Mouse (Mus musculus): Measurements from ENCODE around the gene Gcsh.

Gcsh gene

DNA sequence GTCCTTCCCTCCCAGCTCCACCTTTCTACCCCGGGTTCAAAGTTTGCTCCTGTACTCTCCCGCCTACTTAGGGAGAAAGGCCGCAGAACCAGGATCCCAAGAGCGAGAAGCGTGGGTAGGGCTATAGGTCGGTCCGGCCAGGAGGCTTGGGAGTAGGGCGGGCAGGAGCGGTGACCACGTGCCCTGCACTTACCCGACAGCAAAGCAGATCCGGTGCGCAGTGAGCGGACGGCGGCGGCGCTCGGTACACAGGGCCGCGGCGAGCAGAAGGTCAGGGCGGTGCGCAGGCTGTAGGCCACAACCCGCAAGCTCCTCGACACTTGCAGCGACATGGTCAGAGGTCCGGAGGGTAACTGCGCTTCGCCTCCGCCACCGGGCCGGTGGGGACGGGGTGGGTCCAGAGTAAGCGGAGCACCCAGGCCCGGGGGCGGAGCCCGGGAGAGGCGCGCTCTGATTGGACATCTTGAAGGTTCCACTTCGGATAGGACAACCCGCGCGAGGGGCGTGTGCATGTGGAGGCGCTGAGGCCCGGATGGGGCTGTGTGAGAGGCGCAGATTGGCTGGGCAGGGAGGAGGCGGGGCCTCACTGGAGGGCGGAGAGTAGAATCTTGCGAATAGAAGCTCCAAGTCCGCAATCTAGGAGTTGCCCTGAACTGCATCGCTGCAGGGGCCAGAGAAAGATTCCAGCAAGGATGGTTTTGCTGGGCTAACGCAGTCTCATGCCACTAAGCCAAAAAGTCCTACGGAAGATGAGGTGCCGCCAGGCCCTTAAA lies at the start of gene Gcsh:
Gene Gcsh (minus strand): TSS at position 443 of the 773 bp plus-strand sequence.
- in situ Hi-C loops (cut with MboI, MseI): no loop called here

DNA sequence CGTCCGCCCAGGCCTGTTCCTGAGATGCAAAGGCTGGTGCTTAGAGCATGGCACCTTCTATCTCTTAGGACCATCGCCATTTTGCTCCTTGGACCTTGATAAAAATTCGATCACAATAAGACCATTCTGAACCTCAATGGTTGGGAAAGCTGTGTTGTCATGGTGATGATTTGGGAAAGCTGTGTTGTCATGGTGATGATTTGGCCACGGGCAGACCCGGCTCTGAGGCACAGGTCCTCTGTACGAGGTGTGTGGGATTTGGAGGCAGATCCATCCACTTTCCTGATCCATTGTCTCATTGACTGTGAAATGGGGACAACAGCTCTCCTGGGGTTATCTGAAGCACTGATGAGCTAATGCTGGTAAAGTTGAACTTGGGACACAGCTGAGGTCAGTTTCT lies 46.5 kb upstream of the Gcsh start:
- in situ Hi-C loops (cut with MboI, MseI): no loop called here

DNA sequence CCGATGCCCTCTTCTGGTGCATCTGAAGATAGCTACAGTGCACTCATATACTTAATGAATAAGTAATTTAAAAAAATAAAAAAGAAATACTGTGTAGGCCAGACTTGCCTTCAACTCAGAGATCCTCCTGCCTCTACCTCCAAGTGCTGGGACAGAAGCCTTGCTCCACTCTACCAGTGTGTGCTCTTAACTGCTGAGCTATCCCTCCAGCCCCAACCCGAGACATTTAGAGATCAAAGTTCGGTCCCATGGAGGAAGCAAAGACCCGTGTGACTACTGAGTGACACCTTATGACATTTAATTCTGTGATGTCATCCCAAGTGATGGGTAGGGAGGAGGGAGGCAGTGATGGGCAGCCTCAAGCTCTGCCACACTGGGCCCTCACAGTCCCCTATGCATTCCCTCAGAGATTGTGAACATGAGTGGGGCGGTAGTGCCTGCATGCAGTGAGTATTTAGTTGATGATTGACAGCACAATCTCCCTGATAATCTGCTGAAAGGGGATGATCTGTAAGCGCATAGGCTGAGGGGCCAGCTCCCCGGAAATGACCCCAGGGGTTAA lies 44.1 kb upstream of the Gcsh start:
- in situ Hi-C loops (cut with MboI, MseI): no loop called here

DNA sequence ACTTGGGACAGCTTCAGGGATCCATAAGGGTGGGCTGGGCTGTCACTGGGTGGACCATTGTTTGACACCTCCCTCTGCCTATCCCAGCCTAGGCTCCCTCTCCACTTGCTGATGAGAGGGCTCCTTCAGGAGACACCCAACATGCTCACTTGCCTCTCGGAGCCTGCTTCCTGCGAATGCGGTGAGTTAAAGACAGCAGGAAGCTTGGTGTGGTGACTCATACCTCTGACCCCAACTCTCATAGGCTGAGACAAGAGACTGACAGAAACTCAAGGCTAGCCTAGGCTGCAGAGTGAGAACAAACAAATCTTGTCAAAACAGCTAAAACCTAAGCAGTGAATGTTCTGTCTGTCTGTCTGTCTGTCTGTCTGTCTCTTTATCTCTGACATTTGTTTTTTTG lies 40.1 kb upstream of the Gcsh start:
- in situ Hi-C loops (cut with MboI, MseI): no loop called here

DNA sequence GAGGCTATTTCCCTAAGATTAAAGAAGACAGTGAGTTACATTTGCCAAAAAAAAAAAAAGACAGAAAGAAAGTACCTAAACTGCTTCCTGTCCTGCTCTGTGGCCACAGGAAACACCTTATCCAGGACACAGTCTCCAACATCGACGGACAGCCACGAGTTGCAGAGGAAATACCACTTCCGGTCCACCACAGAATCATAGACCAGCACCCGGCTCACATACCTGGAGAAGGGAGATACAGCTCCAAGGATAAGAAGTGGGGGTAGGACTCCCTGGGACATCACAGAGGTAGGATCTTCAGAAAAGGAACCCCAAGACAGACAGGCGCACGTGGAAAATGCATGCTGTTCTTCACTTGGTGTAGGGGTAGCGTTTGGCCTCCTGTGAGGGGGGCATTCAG lies 39.3 kb upstream of the Gcsh start:
- in situ Hi-C loops (cut with MboI, MseI): no loop called here

DNA sequence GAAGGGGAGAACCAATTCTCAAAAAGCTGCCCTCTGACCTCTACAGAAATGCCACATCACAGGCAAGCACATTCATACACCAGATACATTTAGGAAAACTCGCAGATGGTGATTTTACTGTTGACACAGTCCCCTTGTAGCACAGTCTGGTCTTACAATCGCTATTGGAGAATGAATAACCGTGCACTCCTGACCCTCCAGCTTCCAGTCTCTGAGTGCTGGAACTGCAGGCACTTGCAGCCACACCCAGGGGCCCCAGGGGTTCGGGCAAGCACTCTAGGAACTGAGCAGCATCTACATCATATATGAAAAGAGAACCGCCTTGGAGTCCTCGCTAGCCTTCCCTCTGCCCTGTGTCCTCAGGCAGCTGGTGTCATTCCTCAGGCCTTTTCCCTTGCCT lies 38.1 kb upstream of the Gcsh start:
- in situ Hi-C loops (cut with MboI, MseI): no loop called here

DNA sequence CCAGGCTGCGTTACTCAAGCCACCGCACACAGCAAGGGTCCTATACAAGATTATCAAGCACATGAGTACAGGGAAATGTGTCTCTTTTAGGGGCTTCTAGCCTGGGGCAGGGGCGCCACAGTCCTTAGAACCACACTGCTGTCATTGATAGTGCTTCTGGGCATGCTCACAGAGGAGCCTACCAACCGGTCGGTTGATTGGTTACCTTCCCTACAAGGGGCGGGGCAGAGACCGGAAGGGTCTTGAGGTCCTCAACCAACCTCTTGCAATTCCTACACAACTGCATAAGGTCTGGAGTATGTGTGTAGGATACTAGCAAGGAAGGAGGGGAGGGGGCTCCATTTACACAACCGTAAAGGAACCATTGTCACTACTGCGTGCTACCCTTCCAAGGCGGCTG lies 35.3 kb upstream of the Gcsh start:
- in situ Hi-C loops (cut with MboI, MseI): no loop called here

DNA sequence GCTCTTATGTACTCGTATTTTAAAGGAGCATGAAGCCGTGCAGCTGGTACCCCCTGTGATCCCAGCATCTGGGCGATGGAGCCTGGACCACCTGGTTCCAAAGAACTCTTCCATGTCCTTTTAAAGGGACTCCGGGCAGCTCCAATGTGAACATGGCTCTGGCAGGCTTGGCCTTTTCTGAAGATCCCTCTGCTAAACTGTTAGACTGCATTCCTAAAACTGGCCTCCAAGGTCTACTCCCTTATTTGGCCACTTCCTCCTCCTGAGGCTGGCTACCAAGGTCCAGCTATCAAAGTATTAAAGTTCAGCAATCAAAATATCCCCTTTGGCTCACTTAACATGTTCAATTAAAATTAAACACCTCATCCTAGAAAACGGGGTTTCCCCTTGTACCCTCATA lies 34.3 kb upstream of the Gcsh start:
- in situ Hi-C loops (cut with MboI, MseI): no loop called here

DNA sequence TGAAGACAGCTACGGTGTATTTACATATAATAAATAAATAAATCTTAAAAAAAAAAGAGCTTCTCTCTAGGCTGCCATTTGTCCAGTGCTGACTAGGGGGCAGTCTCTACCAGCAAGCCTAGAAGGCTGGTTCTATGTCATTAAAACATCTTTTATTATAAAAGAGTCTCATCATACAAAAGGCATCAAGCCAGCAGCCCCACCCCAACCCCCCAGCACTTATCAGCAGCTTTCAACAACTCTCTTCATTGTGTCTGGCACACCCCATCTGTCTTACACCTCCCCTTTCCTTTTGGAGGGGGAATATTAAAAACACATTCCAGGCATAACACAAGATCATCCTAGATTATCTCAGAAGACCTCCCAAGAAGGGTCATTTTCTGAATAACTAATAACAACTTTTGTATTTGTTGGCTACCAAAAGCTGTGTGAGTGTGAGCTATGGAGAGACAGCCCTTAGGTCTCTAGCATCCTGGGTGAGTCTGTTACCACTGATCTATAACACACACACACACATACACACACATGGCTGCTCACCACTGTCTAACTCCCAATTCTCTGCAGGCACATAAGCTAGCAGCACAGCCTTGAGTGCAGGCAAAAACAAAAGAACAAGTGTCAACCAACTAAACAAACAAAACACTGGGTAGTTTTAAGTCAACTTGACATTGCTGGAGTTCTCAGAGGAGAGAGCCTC lies 29.1 kb upstream of the Gcsh start:
- in situ Hi-C loops (cut with MboI, MseI): no loop called here

DNA sequence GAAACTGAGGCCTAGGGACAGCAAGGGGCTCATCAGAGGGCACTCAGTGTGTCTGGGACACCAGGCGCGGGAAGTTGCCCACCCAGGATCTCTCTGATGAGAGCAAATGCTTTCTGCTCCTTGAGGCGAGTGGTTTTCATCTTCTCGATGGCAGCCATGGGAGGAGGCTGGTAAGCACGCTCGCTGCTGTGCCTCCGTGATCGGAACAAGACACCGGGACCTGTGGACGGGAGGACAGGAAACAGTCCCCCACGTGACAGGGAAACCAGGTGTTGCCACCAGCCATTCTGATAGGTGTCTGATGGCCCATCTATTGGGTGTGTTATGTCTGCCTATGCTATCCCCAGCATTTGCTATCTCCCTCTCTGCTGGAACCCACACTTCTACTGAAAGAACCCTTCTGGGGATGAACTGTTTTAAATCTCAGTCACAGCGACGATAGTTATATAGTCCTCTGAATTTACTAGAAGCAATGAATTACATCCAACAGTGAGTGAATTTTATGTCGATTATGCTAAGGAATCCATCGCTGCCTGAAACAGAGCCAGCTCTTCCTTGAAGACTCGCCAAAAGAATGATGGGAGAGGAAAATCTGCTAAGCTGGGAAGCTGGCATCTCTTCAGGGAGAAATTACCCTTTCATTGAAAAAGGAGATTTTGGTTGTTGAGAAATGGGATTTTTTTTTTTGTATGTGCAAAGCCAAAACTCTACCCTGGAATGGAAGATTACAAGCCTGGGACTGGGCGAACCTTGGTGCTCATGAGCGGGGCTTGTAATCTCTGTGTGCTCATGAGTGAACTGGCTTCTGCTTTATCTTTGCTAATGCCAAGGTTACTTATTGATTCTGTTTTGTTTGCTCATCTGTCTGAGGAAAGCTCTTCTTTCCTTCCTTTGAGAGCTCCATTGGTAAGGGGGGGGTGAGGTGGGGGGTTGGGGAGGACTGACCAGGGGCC lies 26.3 kb upstream of the Gcsh start:
- in situ Hi-C loops (cut with MboI, MseI): no loop called here

DNA sequence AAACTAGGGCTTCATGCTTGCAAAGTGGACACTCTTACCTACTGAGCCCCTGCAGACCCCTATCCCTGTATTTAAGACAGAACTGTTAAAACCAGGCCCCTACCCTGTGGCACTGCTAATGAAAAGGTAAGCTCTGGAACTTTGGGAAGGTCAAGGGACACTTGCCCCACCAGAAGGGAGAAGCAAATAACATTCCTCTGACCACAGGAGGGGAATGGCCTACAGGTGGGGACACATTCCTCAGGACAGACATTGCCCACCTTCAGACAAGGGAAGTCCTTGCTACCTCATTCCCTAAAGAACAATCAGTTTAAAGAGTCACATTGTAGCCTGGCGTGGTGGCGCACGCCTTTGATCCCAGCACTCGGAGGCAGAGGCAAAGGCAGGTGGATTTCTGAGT lies 24.6 kb upstream of the Gcsh start:
- in situ Hi-C loops (cut with MboI, MseI): no loop called here

DNA sequence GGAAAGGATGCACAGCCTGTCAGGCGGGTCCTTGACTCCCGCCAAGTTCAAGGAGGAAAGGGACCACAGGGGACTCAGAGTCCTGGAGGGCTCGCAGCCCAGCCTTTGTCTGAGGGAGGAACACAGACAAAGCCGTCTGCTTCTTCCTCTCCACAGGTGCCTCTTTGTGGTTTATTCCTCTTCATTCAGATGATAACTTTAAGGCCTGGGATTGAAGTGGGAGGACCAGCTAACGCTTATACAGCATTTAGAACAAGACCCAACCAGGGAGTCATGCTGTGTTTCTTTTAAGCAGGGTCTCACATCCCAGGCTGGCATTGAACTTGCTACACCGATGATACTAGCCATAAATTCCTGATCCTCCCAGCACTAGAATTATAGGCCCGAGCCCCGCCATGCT lies 23.7 kb upstream of the Gcsh start:
- in situ Hi-C loops (cut with MboI, MseI): no loop called here

DNA sequence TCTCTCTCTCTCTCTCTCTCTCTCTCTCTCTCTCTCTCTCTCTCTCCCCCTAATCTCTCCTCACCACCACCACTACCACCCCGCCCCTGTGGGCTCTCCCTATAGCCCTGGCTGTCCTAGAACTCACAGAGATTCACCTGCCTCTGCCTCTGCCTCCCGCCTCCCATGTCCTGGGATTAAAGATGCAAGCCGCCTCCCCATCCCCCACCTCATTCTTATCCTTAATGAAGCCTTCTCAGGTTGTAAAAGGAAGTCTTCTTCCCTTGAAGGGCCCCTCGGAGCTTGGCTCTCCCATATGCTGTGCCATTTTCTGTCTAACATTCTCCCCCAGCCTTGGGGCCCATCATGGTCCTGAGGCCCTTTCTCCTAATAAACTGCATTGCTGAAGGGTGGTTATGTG lies 22.3 kb upstream of the Gcsh start:
- in situ Hi-C loops (cut with MboI, MseI): no loop called here

DNA sequence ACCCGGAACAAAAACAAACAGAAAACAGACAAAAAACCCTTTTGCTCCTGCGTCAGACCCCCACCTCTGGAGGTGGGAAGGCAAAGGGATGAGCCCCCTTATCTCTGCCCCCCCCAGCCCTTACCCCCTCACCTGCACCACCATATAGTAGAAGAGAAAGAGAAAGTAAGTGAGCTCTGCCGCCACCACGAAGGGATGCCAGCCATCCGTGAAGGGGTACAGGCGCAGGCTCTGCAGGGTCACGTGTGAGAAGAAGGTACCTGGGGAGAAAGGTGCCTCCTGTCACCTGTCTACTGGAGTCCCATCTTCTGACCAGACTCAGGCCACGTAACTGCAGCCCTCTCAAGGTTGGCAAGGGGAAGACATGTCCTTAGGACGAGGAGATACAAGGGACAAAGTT lies 18.0 kb upstream of the Gcsh start:
- in situ Hi-C loops (cut with MboI, MseI): no loop called here

DNA sequence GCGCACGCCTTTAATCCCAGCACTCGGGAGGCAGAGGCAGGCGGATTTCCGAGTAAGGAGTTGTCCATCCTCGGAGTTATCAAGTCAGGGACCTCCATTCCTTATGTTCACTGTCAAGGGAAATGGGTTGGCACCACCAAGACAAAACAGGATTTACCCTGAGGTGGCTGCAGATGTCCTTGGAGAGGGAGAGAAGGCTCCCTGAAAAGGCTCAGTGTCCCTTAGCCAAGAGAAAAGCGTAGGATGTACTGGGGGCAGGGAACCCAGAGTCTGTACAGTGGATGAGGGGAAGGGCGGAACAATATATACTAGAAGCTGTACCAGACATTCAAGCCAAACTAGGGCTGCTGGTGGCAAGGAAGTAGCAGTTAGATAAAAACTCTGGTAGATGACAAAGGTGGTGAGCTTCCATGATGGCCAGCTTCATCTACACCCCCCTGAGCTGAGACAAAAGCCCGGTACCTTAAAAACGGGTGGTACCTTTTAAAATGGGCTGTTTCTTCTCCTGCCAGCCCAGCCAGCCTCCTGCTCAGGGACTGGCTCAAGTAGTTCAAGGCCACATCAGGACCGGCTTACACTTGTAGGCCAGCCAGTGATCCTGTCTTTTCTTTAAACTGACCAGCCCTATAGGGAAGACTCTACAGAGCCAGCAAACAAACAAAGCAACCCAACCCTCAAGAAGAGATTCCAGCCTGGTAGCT lies 829 bp upstream of the Gcsh start:
- in situ Hi-C loops (cut with MboI, MseI): no loop called here

DNA sequence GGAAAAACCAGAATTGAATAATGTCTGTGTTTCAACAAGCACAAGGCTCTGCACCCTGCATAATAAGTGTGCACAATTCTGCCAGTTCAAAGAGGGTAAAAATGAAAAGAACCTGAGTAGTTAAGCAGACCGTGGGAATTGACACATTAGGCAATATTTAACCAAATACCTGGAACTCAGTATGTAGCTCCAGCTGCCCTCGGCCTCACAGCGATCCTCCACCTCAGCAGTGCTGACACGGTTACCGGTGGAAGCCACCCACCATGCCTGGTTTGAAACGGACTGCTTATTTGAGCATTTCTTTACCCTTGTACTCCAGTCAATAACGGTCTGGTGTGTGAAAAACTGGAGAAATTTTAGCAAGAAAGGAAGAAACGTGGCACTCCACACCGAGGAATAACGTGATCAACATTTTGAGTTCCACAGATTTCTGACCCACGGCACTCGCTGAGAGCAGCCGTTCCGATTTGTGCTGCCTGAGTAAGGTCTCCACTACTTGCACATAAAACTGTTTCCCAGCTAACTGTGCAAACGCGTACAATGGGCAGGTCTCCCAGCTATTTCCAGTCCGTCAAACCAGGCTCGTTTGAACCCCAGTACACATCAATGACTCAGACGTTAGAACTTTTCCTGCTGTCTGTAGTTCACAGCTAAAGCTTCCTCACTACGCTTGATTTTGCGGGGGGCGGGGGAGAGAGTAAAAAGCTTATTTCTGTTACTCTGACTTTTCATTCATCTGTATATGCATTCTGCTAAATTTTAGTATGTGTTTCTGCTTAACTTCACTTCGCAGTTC lies 963 bp downstream of the Gcsh start:
- in situ Hi-C loops (cut with MboI, MseI): no loop called here

DNA sequence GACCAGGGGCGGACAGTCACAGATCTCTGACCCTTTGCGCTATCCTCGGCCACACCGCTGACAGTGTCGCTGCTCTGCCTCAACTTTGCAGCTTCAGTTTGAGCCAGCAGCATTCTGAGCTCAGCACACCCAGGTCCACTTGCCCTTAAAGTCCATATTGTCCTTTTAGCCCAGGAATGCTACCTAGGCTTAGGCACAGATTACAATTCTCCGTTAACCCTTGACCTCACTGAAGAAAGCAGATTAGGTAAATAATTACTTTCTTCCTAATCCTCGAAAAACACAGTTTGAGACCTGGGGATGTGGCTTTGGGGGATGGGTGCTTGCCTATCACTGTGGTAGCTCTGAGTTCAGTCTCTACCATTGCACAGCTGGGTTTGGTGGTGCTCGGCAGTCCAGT lies 2.1 kb downstream of the Gcsh start:
- in situ Hi-C loops (cut with MboI, MseI): no loop called here

DNA sequence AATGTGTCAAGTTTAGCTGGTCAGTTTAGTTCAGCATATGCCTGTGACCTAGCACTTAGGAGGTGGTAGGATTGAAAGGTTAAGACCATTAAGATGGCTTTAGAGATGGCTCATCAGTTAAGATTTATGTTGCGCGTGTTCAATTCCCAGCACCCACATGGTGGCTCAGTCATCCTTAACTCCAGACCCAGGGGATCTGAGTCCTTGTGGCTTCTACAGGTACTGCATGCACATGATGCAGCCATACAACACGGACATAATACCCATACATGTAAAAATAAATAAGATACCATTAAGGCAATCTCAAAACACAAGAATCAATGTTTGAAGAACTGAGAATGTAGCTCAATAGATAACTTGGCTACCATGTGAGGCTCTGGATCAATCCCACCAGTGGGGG lies 3.5 kb downstream of the Gcsh start:
- in situ Hi-C loops (cut with MboI, MseI): no loop called here

DNA sequence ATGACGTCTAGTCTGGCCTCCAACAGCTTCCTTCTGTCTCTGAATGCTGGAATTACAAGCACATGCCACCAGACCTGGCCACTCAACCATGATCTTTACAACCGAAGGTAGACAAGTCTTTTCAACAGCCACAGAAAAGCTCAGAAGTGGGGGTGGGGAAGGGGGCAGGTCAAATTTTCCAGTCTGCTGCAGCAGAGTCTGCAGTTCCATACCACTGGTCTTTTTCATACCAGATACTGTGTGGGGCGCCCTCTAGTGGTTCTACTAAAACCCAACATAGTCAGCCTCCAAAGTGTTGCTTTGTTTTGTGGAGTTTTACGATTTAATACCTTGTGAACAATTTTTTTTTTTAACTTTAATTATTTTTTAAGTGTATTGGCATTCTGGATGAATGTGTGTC lies 13.2 kb downstream of the Gcsh start:
- in situ Hi-C loops (cut with MboI, MseI): no loop called here

DNA sequence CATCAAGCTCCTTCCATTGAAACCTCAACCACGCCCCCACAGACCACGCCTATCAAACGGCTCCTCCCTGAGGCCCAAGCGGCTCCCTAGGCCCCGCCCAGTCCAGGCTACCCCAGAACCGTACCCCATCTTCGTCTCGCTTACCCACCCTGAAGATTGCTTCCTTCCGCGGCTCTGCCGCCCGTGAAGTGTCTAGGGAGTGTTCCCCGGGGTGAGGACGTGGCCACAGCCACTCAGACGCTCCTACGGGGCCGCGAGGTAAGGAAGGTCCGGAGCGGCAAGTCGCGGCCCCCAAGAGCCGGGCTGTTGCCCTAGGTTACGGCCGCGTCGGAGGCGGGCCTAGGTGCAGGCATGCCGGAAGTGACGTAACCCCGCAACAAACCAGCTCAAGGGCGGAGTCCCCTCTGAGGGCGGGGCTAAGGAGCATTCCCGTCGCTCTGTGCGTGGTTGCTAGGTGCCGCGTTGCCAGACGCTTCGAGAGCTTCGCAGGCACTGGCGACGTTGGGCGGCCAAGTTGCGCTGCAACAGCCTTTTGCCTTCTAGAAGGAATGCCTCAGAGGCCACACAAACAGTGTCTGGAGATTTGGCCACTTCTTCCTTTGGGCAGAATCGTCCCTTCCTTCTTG lies 14.6 kb downstream of the Gcsh start, which contains the start of gene 1700030J22Rik:
Gene 1700030J22Rik (minus strand): TSS at position 329 of the 626 bp plus-strand sequence.
- in situ Hi-C loops (cut with MboI, MseI): loop anchor here (5.0 to 10.0 kb wide), 2 partner anchors 36 to 1934 kb away; partner anchors contain the start of gene Atmin (in 2 of the 2)

All from T-helper 17 cell (primary cell).